Mouse (Mus musculus) gastrocnemius, adult 2 months (tissue): ENCODE data around the gene Cd300ld5. TPM values are rescaled to one million over a fixed set of nuclear protein-coding genes. Genes with fewer than 3 reads are reported as not detected.

Source experiments
- DNase-seq: peaks from one replicate; pipeline ENCODE4 v3.0.0; 2022
- H3K27ac ChIP-seq: fragments of 200-600 bp; 2 replicates; pipeline ENCODE4 v1.8.1; 2022; ENCODE audit warnings: mild to moderate bottlenecking
- H3K4me3 ChIP-seq: fragments of 200-600 bp; 2 replicates; pipeline ENCODE4 v1.8.1; 2022; ENCODE audit warnings: mild to moderate bottlenecking, moderate library complexity
- CTCF ChIP-seq: fragments of 200-600 bp; IDR thresholded peaks from 2 replicates; pipeline ENCODE4 v1.8.1; 2022; ENCODE audit warnings: antibody characterized with exemption, mild to moderate bottlenecking, moderate library complexity
- intact Hi-C: fragments of 180-260 bp; cut with DNase I; formaldehyde crosslinking; loops from one replicate; pipeline ENCODE4 v1.15.1; 2025
- total RNA-seq, 2 experiments: library from RNA; stranded (reverse); gene quantifications; 2 replicates each; pipeline ENCODE4 v1.2.3; 2021

Gene Cd300ld5
- total RNA-seq, 2 experiments from 2014 or later, result 0.92 to 1.3 TPM

- H3K27ac ChIP-seq, result no peak overlapping the region
- no peak overlapping the region for H3K4me3 ChIP-seq
- TF ChIP-seq CTCF, result no peak
- intact Hi-C loops, result no loop called here
- DNase-seq, result no peak
Observed at GRCm38 (mm10) chr11:115004070-115004469, 33.5 kb downstream of the Cd300ld5 start.

- H3K4me3 ChIP-seq, result no peak within 1 kb of the TSS
- no peak within 1 kb of the TSS for H3K27ac ChIP-seq
- TF ChIP-seq CTCF, result no peak
- intact Hi-C loops, result no loop called here
- no peak for DNase-seq
Observed at GRCm38 (mm10) chr11:115001474-115002040, 36.0 kb downstream of the Cd300ld5 start, which contains the start of gene Cd300c2. Gene Cd300c2 (minus strand): TSS chr11:115001880.

GRCm38 (mm10) chr11:114989793-114990192 lies 47.8 kb downstream of the Cd300ld5 start, which contains the start of gene Cd300ld:
Gene Cd300ld (minus strand): TSS chr11:114989922.
- intact Hi-C loops, result no loop called here
- DNase-seq, result no peak
- no peak within 1 kb of the TSS for H3K27ac ChIP-seq
- TF ChIP-seq CTCF, result no peak
- H3K4me3 ChIP-seq, result no peak within 1 kb of the TSS

GRCm38 (mm10) chr11:114981866-114982265 lies 55.7 kb downstream of the Cd300ld5 start:
- no peak for DNase-seq
- intact Hi-C loops, result no loop called here
- H3K27ac ChIP-seq, result no peak overlapping the region
- H3K4me3 ChIP-seq, result no peak overlapping the region
- no peak for TF ChIP-seq CTCF

Other genes starting within 250 kb of the Cd300ld5 start
- not detected for gene Btbd17, start 241.8 kb downstream of the Cd300ld5 start, total RNA-seq
- not detected for gene Gpr142, start 238.8 kb downstream of the Cd300ld5 start, total RNA-seq
- 10 to 100 TPM; 45.4 to 82.1 TPM for gene Gprc5c, start 186.6 kb downstream of the Cd300ld5 start, total RNA-seq
- gene Cd300a, start 147.7 kb downstream of the Cd300ld5 start, total RNA-seq, result under 1 TPM; 0.50 to 0.66 TPM
- gene Cd300lb, start 103.4 kb downstream of the Cd300ld5 start, total RNA-seq, result under 1 TPM; 0.15 to 0.42 TPM
- gene Cd300c, start 68.6 kb downstream of the Cd300ld5 start, total RNA-seq, result not detected
- gene Cd300ld, start 47.8 kb downstream of the Cd300ld5 start, total RNA-seq, result under 1 TPM; 0.13 to 0.22 TPM
- under 1 TPM; 0.28 TPM for gene Cd300c2, start 35.9 kb downstream of the Cd300ld5 start, total RNA-seq
- gene Cd300ld2, start 21.6 kb downstream of the Cd300ld5 start, total RNA-seq, result not detected
- under 1 TPM; 0.73 to 0.92 TPM for gene Cd300ld4, start 10.8 kb downstream of the Cd300ld5 start, total RNA-seq
- 1 to 10 TPM in 1 of 2 experiments, not detected in 1; 2.0 TPM for gene Cd300ld3, start 10.6 kb upstream of the Cd300ld5 start, total RNA-seq
- gene Cd300e, start 24.4 kb upstream of the Cd300ld5 start, total RNA-seq, result not detected
- under 1 TPM; 0.17 to 0.36 TPM for gene Rab37, start 53.7 kb upstream of the Cd300ld5 start, total RNA-seq
- under 1 TPM in 1 of 2 experiments, not detected in 1; 0.31 TPM for gene Cd300lf, start 96.2 kb upstream of the Cd300ld5 start, total RNA-seq
- 1 to 10 TPM; 1.8 to 2.6 TPM for gene Slc9a3r1, start 125.6 kb upstream of the Cd300ld5 start, total RNA-seq
- gene Tmem104, start 149.7 kb upstream of the Cd300ld5 start, total RNA-seq, result 1 to 10 TPM; 7.3 to 7.4 TPM
- 10 to 100 TPM; 12.7 to 16.3 TPM for gene Nat9, start 150.1 kb upstream of the Cd300ld5 start, total RNA-seq
- under 1 TPM in 1 of 2 experiments, not detected in 1; 0.06 TPM for gene Grin2c, start 229.5 kb upstream of the Cd300ld5 start, total RNA-seq
- gene Fdxr, start 239.3 kb upstream of the Cd300ld5 start, total RNA-seq, result 1 to 10 TPM; 2.9 to 4.4 TPM